Mouse (Mus musculus) left cerebral cortex, adult 11 months (tissue): ENCODE data around the gene Tubgcp6.
A peak's percentile ranks its signal among the peaks of the same experiment; 100 is the strongest.

Source experiments
- DNase-seq: peaks from one replicate; pipeline ENCODE4 v3.0.0; 2022; ENCODE audit warnings: low spot score

Tubgcp6 gene

GRCm38 (mm10) chr15:89102646-89103045 is 20.3 kb downstream of the Tubgcp6 start:
- no peak for DNase-seq

GRCm38 (mm10) chr15:89100823-89101222 is 22.1 kb downstream of the Tubgcp6 start:
- DNase-seq: no peak

GRCm38 (mm10) chr15:89098616-89099015 is 24.3 kb downstream of the Tubgcp6 start:
- no peak for DNase-seq

- DNase-seq: no peak
Measured at GRCm38 (mm10) chr15:89097450-89097849, 25.5 kb downstream of the Tubgcp6 start.

- no peak for DNase-seq
Measured at GRCm38 (mm10) chr15:89092181-89092580, 30.7 kb downstream of the Tubgcp6 start.

GRCm38 (mm10) chr15:89090662-89091061 is 32.2 kb downstream of the Tubgcp6 start:
- no peak for DNase-seq

- DNase-seq: no peak
Measured at GRCm38 (mm10) chr15:89089248-89090051, 33.5 kb downstream of the Tubgcp6 start.

GRCm38 (mm10) chr15:89088607-89089247 is 34.2 kb downstream of the Tubgcp6 start, which contains the start of gene Selenoo:
Gene Selenoo, plus strand, starts transcription at chr15:89089084.
- peak; percentile 78 for DNase-seq

- DNase-seq: no peak
Measured at GRCm38 (mm10) chr15:89084826-89085225, 38.1 kb downstream of the Tubgcp6 start.

- no peak for DNase-seq
Measured at GRCm38 (mm10) chr15:89083906-89084305, 39.0 kb downstream of the Tubgcp6 start.

- DNase-seq: no peak
Measured at GRCm38 (mm10) chr15:89078208-89078836, 44.6 kb downstream of the Tubgcp6 start.

- no peak for DNase-seq
Measured at GRCm38 (mm10) chr15:89076156-89076731, 46.7 kb downstream of the Tubgcp6 start.

GRCm38 (mm10) chr15:89075478-89076147 is 47.3 kb downstream of the Tubgcp6 start:
- peak; percentile 68 for DNase-seq

GRCm38 (mm10) chr15:89074613-89075477 is 48.1 kb downstream of the Tubgcp6 start, which contains the start of gene Trabd:
Gene Trabd, plus strand, starts transcription at chr15:89075124.
- no peak for DNase-seq

GRCm38 (mm10) chr15:89073993-89074603 is 48.8 kb downstream of the Tubgcp6 start:
- DNase-seq: no peak

- no peak for DNase-seq
Measured at GRCm38 (mm10) chr15:89070606-89071005, 52.3 kb downstream of the Tubgcp6 start.

- no peak for DNase-seq
Measured at GRCm38 (mm10) chr15:89069336-89069840, 53.5 kb downstream of the Tubgcp6 start.

- DNase-seq: no peak
Measured at GRCm38 (mm10) chr15:89068226-89068625, 54.7 kb downstream of the Tubgcp6 start.

- no peak for DNase-seq
Measured at GRCm38 (mm10) chr15:89067609-89068008, 55.3 kb downstream of the Tubgcp6 start.

GRCm38 (mm10) chr15:89064891-89065290 is 58.0 kb downstream of the Tubgcp6 start:
- DNase-seq: no peak
